Mouse (Mus musculus) kidney, postnatal 0 days (tissue): Measurements from ENCODE around the gene Ube2d2b. TPM values are rescaled to one million over a fixed set of nuclear protein-coding genes. Genes with fewer than 3 reads are reported as not detected.

Experiments used
- ATAC-seq: fragments of 200-750 bp; cut with Nextera tagmentation; replicated peaks from 2 replicates; pipeline ENCODE4 v1.8.0; 2017; ENCODE audit warnings: low read depth, moderate number of reproducible peaks, moderate TSS enrichment, moderate library complexity; ENCODE audit not compliant: low FRiP score
- DNase-seq: peaks from one replicate; pipeline ENCODE4 v3.0.0-alpha.2; 2016; ENCODE audit warnings: low spot score
- H3K27ac ChIP-seq: fragments of 300-500 bp; sonication (generic); 2 replicates; pipeline ENCODE4 v1.5.1; 2014; ENCODE audit warnings: mild to moderate bottlenecking
- H3K27me3 ChIP-seq: fragments of 300-500 bp; sonication (generic); 2 replicates; pipeline ENCODE4 v1.6.1; 2014; ENCODE audit warnings: low read length, mixed read lengths; ENCODE audit not compliant: insufficient read depth
- H3K36me3 ChIP-seq: fragments of 300-500 bp; sonication (generic); 2 replicates; pipeline ENCODE4 v1.6.1; 2014; ENCODE audit warnings: low read length, mixed read lengths; ENCODE audit not compliant: insufficient read depth
- H3K4me1 ChIP-seq: fragments of 300-500 bp; sonication (generic); replicated peaks from 2 replicates; pipeline ENCODE4 v1.6.1; 2014; ENCODE audit warnings: antibody characterized with exemption, low read length, mixed read lengths; ENCODE audit not compliant: insufficient read depth
- H3K4me2 ChIP-seq: fragments of 300-500 bp; sonication (generic); 2 replicates; pipeline ENCODE4 v1.6.1; 2014; ENCODE audit warnings: mild to moderate bottlenecking, low read length, moderate library complexity, mixed read lengths
- H3K4me3 ChIP-seq: fragments of 300-500 bp; sonication (generic); replicated peaks from 2 replicates; pipeline ENCODE4 v1.5.1; 2014; ENCODE audit warnings: low read depth, low read length
- H3K9ac ChIP-seq: fragments of 300-500 bp; sonication (generic); 2 replicates; pipeline ENCODE4 v1.6.1; 2014; ENCODE audit warnings: low read depth, low read length
- H3K9me3 ChIP-seq: fragments of 300-500 bp; sonication (generic); replicated peaks from 2 replicates; pipeline ENCODE4 v1.6.1; 2016; ENCODE audit warnings: low read length, inconsistent platforms, mixed read lengths
- CTCF ChIP-seq: IDR thresholded peaks from 2 replicates; pipeline ENCODE4 v1.5.1; 2016; ENCODE audit warnings: antibody characterized with exemption, low read depth, mild to moderate bottlenecking, moderate library complexity
- WGBS: fragments of 180-500 bp; shearing (Covaris S2); extraction: QIAGEN DNeasy Blood & Tissue Kit; methylation state at CpG from one replicate; pipeline ENCODE4 v1.1.7; 2014; 5-methylcytosine and 5-hydroxymethylcytosine counted together
- polyA plus RNA-seq: library from polyadenylated mRNA; unstranded; fragments of >200 nt; fragmentation: Nextera tagmentation; extraction: Ambion mirVana; gene quantifications from 2 replicates; pipeline ENCODE4 v1.2.1, GENCODE M21; 2015

Gene Ube2d2b
- polyA plus RNA-seq, 1 experiment from 2014 or later = not detected

GRCm38 (mm10) chr5:107822521-107822920 lies 7.4 kb upstream of the Ube2d2b start:
- no peaks in the 10 kb centered on the region for H3K9me3 ChIP-seq
- ATAC-seq = no peak
- no peak for TF ChIP-seq CTCF
- WGBS = 81% methylated on average over 1 of the region's 1 CpGs
- no peaks in the 10 kb centered on the region for H3K4me1 ChIP-seq
- no peak for DNase-seq
- H3K9ac ChIP-seq = no peak overlapping the region
- no peaks in the 10 kb centered on the region for H3K36me3 ChIP-seq
- no peak overlapping the region for H3K4me2 ChIP-seq
- H3K27me3 ChIP-seq = no peaks in the 10 kb centered on the region
- H3K4me3 ChIP-seq = no peak overlapping the region
- no peak overlapping the region for H3K27ac ChIP-seq

DNA sequence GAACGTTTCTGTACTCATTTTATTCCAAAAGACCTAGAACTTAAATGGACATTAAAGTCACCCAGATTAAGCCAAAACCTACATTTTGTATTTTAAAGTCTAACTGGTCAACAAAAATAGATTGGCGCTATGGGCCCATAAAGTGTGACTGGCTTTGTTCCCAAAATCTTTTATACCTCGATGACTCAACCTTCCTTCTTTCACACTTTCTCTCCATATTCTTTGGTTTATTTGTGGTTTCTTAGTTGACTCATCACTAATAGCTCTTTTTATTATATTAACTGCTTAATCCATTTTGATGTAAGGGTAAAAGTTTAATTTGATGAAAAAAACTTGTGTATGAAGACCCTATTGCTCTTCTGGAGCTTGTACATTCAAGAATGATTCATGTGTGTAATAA lies 1.5 kb downstream of the Ube2d2b start:
- H3K9ac ChIP-seq = no peak overlapping the region
- H3K9me3 ChIP-seq = no peaks in the 10 kb centered on the region
- H3K4me3 ChIP-seq = no peak overlapping the region
- ATAC-seq (no peak), DNase-seq (no peak)
- H3K36me3 ChIP-seq = peaks cover 6% of the 10 kb centered on the region; the same call in 1 of the 2 replicates
- H3K27me3 ChIP-seq = no peaks in the 10 kb centered on the region
- no peak overlapping the region for H3K27ac ChIP-seq
- H3K4me1 ChIP-seq = no peaks in the 10 kb centered on the region
- 93% methylated on average over 3 of the region's 3 CpGs for WGBS
- no peak overlapping the region for H3K4me2 ChIP-seq
- no peak for TF ChIP-seq CTCF

GRCm38 (mm10) chr5:107834287-107834686 lies 4.4 kb downstream of the Ube2d2b start:
- H3K27me3 ChIP-seq = no peaks in the 10 kb centered on the region
- 69% methylated on average over 1 of the region's 1 CpGs for WGBS
- H3K4me3 ChIP-seq = no peak overlapping the region
- no peak overlapping the region for H3K4me2 ChIP-seq
- peak; percentile 26 for DNase-seq
- ATAC-seq = no peak
- no peaks in the 10 kb centered on the region for H3K4me1 ChIP-seq
- H3K36me3 ChIP-seq = peaks cover 6% of the 10 kb centered on the region; the same call in 1 of the 2 replicates
- no peaks in the 10 kb centered on the region for H3K9me3 ChIP-seq
- no peak for TF ChIP-seq CTCF
- H3K27ac ChIP-seq = no peak overlapping the region
- no peak overlapping the region for H3K9ac ChIP-seq

DNA sequence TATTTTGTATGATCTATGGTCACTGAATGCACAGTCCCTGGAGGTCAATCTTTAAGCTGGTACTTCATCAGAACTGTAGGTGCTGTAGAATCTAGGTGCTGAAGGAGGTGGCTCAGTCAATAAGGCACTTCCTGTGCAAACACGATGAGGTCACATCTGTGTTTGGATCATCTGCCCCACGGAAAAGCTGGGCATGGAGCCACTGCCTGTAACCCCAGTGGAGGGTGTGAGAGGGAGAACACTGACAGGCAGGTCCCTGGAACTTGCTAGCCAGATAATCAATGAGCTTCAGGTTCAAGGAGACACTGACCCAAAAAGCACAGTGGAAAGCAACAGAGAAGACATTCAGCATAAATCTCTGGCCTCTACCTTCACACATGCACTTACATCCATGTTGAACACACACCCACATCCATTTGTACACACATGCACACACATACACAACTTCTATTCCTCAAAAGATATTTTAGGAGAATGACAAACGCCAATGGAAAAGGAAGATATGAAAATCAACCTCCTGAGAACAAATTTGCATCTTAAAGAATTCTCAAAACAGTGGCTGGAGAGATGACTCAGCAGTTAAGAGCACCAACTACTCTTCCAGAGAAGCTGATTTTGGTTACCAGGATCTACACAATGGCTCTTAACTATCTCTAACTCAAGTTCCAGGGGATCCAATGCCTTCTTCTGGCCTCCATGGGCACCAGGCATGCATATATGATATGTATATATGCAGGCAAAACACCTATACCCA lies 9.2 kb downstream of the Ube2d2b start:
- H3K27me3 ChIP-seq = no peaks in the 10 kb centered on the region
- no peak for ATAC-seq
- no peaks in the 10 kb centered on the region for H3K9me3 ChIP-seq
- H3K4me3 ChIP-seq = no peak overlapping the region
- DNase-seq = no peak
- H3K36me3 ChIP-seq = 0 out of 2 replicates have a peak, but pooled peaks cover 12% of the 10 kb centered on the region
- no peak overlapping the region for H3K9ac ChIP-seq
- H3K4me1 ChIP-seq = no peaks in the 10 kb centered on the region
- no peak overlapping the region for H3K27ac ChIP-seq
- no peak for TF ChIP-seq CTCF
- no peak overlapping the region for H3K4me2 ChIP-seq
- WGBS = 68% methylated on average over 3 of the region's 3 CpGs

DNA sequence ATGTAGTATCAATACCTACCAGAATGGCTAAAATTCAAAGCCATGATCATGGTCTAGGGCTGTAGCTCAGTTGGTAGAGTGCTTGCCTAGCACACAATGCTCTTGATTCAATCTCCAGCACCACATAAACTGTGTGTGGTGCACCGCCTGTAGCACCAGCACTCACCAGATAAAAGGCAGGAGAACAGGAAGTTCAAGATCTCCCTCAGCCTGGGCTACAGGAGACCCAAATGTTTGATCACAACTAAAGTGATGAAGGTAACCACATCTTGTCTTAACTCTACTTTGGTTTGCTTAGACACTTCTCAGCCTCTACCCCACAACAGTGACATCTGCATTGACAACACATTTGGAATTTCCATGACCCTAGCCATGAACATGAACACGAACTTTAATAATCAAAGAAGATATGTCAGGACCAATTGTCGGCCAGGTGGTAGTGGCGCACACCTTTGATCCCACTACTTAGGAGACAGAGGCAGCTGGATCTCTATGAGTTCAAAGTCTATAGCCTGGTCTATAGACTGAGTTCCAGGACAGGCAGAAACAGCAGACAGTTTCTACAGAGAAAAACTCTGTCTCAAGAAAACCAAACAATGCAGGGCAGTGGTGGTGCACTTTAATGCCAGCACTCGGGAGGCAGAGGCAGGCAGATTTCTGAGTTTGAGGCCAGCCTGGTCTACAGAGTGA lies 10.8 kb downstream of the Ube2d2b start:
- Histone ChIP-seq H3K9me3 (no peaks in the 10 kb centered on the region), H3K9ac (no peak overlapping the region), H3K4me2 (no peak overlapping the region), H3K27me3 (no peaks in the 10 kb centered on the region), H3K4me1 (no peaks in the 10 kb centered on the region), H3K36me3 (0 out of 2 replicates have a peak, but pooled peaks cover 12% of the 10 kb centered on the region), H3K27ac (no peak overlapping the region), H3K4me3 (no peak overlapping the region)
- DNase-seq (no peak), ATAC-seq (no peak)
- TF ChIP-seq CTCF = no peak
- WGBS = 96% methylated on average over 5 of the region's 5 CpGs

GRCm38 (mm10) chr5:107847349-107847748 lies 17.4 kb downstream of the Ube2d2b start:
- no peak for TF ChIP-seq CTCF
- Histone ChIP-seq H3K4me1 (no peaks in the 10 kb centered on the region), H3K9me3 (0 out of 2 replicates have a peak, but pooled peaks cover 5% of the 10 kb centered on the region), H3K4me3 (no peak overlapping the region), H3K9ac (no peak overlapping the region), H3K36me3 (no peaks in the 10 kb centered on the region), H3K4me2 (no peak overlapping the region), H3K27ac (no peak overlapping the region), H3K27me3 (no peaks in the 10 kb centered on the region)
- ATAC-seq (no peak), DNase-seq (no peak)
- WGBS = 85% methylated on average over 5 of the region's 5 CpGs
